Mouse (Mus musculus) hindlimb bud, embryonic 11.5 days (tissue): Measurements from ENCODE around the gene B4galt5.

Source experiments
- DNase-seq: peaks from one replicate; pipeline ENCODE4 v3.0.0-alpha.2; 2012; ENCODE audit warnings: low read depth, low spot score; ENCODE audit errors: extremely low spot score

The B4galt5 gene

DNA sequence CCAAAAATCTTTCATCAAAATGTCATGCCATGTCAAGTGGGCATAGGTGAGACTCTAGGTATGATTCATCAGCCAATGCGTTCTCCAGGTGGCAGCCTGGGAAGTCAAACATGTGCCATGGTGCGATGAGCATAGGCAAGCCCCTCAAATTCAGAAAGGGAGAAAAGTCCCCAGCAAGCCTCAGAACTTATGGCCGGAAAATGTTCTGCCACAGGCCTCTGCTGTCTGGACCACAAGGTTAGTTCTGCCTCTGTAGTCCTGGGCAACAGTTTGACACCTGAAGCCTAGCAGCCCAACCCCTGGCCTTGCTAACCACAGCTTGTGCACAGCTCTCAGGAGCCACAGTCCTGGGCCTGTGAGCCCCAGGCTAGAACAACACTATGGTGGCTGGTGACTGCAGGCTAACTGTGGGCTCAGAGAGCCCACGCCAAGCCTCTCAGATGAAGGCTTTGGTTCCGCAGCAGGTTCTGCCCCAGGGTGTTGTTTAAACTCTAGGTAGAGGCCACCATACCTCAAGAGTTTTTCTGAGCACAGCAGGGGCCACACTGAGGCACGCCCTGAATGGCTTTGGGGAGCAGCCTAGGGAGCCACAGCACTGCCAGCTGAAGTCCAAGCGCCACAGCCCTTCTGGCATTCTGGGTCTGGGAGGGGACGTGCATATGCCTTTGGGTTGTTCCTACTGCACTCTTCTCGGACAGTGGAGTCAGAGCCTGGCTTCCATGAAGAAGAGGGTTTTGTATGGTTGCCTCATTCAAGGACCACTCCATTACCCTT lies 14.5 kb upstream of the B4galt5 start:
- no peak for DNase-seq

DNA sequence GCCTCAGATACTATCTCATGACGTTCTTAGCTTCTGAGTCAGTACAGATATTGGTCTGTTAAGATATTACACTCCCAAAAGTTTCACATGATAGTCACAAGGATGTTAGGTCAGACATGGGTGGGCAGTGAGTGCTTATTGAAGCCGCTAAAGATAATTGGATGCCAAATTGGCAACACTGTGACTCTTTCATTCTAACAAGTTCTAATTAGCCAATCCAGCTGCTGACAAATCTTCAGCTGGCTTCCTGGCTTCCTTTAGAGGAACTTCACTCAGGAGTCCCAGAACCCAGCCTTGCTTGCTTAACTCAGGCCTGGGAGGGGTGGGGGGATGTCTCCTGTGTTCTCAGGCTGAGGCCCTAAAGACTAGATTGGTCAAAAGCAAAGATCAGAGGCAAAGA lies 9.5 kb upstream of the B4galt5 start:
- no peak for DNase-seq

DNA sequence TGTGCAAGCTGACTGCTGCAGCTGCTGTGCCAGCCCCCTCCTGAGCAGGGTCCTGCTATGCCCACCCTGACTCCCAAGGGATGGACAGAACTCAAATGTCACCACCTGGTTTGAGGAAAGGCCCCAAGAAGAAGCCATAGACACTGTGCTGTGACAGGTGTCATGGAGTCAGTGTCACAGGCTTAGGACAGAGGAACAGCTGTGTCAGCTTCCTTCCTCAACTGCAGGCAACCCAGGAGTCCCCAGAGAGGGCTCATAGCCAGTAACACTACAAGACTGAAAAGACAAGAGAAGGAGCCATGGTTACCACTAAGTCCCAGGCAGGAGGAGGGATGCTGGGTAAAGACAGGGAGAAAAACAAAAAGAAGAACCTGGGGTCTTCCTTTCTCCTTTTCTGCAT lies 7.9 kb upstream of the B4galt5 start:
- DNase-seq: no peak

DNA sequence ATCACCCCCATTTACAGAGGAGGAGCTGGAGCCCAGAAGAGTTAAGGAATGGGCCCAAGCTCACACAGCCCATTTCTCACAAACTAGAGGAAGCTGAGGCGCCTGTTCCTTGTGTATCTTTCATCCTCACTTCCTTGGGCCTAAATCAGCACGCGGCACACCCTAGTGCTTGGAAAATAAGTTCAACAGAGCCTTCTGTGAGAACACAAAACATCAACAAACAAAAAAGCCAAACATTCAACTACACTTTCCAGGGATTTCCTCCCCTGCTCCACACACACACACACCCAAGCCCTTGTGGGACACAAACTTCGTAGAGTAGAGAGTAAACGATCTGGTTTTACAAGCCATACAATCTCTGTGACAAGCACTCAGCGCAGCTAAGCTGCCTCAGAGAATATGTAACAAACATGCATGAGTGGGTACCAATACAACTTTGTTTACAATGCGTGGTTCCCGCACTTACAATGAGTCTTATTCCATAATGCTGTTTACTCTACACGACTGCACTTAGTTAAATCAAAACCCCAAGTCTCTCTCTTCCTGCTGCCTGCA lies 5.7 kb upstream of the B4galt5 start:
- no peak for DNase-seq

DNA sequence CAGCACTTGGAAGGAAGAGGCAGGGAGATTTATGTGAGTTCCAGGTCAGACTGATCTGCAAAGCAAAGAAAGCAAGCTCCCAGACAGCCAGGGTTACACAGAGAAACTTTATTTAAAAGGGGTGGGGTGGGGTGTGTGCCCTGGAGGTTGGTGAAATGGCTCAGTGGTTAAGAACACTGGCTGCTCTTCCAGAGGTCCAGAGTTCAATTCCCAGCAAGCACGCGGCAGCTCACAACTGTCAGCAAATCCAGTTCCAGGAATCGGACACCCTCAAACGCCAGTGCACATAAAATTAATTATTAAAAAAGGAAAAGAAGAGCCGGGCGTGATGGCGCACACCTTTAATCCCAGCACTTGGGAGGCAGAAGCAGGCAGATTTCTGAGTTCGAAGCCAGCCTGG lies 5.1 kb upstream of the B4galt5 start:
- no peak for DNase-seq

DNA sequence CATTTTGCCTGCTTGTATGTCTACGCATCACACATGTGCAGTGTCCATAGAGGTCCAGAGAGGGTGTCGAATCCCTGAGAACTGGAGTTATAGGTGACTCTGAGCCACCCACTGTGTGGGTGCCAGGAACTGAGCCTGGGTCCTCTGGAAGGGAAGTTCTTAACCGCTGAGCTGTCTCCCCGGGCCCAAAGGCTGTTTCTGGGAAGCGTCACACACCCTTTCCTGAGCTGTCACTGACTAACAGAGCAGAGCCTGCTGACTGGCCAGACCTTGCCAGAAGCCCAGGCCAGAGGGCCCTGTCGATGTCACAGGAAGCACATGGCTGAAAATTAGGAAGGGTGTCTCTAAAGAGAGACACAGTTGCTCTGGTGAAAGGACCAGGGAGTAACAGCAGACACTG lies 3.5 kb upstream of the B4galt5 start:
- DNase-seq: no peak

DNA sequence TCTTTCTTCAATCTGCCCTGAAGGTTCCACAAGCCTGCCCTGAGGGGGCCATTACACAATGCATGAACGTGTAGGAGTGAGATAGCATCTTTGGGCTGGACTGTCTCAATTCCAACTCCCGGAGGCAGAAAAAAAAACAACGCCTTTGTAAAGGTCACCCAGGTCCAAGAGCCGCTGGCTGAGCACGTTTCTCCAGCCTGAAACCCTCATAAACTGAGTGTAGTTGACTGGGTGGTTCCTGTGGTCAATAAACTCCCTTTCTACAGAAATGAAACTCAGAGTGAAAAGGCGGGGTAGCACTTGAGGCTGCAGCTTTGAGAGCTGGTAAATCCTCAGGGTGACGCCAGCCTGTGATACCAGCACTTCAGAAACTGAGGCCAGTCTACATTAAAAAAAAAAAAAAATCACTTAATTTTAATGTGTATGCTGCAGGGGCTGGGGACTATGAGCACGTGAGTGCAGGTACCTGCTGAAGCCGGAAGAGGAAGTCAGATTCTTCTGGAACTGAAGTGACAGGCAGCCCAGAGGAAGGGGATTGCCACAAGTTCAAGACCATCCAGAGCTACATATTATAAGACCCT lies 2.5 kb upstream of the B4galt5 start:
- DNase-seq: no peak

DNA sequence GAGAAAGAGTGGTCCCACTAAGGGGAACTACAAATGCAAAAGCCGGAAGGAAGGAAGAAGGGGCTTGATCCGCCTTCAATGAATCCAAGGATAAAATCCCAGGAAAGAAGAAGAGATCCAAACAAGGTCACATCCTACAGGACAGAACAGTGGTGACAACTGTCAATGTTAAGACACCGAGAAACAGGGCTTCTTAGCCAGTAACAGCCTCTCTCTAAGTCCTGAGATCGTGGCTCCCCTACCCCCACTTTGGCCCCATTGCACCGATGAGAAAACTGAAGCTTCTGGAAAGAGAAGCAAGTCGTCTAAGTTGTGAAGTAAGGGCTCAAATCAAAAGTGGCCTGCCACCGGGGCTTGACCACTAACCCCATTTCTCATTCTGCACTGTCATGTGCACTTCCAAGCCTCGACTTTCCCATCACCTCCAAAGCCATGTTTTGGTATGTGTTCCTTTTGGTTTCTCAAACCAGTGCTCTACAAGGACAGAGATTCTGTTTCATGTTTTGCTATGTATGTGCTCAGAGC lies 1.2 kb upstream of the B4galt5 start:
- no peak for DNase-seq

DNA sequence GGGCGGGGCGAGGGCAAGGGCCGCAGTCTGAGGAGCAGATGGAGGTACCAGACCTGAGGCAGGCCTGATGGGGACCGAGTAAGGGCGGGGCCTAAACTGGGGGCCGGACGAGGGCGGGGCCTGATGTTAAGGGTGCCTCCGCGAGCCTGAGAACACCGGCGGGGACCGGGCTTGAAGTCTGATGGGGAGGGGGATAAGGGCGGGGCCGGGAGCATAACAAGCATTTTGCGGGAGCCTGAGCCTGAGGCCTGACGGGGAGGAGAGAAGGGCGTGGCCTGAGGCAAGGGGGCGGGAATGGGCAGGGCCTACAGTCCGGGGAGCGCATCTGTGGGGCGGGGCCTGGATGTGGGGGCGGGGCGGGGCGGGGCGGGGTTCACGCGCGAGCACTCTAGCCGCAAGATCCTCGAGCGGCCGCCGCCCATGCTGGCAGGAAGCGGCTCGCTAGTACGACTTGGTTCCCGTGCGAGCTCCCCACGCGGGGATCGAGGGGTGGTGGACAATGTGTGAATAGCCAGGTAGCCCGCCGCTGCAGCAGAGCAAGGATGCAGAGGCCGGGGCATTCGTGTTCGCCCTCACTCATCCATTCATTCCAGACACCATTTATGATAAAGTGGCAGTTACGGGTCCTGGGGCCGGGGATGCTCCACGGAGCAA lies 427 bp upstream of the B4galt5 start:
- DNase-seq: peak; percentile 76

DNA sequence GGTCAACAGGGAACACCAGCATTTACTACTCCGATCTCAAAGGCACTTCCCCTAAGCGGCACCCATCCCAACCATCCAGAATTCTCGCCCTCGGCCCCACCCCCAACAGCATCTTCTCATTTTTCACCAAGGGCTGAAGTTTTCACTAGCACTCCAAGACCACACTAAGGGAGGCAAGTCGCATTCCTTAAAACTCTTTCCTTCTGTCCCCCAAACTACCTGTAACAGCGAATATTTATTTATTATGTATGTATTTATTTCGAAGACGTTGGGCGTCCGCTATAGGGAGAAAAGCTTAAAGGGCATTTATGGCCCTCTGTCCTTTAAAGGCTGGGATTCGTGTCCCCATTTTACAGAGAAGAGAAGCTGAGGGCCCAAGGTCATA lies 1.0 kb downstream of the B4galt5 start:
- DNase-seq: no peak

DNA sequence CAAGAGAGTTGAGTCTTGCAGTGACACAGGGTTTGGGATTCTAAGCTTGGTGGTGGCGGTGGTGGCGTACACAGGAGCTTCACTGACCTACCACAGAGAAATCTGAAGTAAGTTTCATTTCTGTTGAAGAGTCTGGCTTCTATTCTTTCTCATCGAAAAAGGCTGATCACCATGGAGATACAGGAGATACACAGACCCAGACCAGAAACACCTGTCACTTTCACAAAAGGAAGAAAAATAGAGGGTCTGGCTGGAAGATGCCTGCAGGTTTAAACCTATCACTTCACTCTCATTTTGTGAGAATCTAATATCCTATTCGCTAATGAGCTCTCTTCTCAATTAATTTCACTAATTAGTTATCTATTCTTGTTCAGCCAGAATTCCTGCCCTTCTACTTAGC lies 1.6 kb downstream of the B4galt5 start:
- DNase-seq: no peak

DNA sequence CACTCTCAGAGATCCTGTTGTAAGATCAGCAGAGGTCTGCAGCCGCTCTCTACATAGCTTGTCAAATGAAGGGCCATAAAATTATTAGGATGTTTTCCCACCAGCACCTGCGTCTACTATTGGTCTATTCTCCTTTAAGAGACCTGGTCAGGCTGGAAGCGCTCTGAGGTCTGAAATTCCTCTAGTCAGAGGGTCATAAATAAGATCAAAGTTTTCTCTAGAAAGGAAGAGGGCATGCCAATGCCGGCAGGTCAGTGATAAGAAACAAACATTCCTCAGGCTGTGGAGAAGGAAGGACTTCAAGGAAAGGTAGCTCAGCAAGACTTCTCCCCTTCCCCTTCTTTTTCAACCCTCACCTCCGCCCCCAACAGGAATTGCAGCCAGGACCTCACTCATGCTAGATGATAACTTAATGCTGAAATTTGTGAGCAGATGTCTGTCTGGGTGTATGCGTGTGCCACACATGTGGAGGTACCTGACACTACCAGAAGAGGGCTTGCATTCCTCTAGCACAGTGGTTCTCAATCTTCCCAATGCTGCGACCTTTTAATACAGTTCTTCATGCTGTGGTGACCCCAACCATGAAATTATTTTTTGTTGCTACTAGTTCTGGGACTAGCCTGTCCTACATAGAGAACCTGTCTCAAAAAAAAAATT lies 3.3 kb downstream of the B4galt5 start:
- DNase-seq: no peak

DNA sequence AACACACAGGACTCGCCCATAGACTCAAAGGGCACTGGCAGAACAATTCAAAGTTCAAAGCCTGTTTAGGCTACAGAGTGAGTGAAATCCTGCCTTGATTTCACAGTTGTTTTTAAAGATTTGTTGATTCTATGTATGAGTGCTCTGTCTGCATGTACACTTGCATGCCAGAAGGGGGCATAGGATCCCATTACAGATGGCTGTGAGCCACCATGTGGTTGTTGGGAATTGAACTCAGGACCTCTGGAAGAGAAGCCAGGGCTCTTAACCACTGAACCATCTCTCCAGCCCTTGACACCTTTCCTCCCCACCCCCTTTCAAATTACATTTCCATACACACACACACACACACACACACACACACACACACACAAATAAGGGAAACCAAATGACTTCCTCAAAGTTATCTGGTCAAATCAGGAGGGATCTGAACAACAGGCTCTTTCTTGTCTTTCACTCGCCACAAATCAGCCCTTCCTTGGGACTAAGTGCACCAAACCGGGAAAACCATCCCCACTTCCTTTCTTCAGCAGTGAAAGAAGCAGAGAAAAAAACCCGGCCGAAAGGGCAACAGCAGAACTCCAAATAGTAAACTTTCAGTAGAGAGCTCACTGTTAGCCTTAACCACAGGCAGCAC lies 4.0 kb downstream of the B4galt5 start:
- no peak for DNase-seq

DNA sequence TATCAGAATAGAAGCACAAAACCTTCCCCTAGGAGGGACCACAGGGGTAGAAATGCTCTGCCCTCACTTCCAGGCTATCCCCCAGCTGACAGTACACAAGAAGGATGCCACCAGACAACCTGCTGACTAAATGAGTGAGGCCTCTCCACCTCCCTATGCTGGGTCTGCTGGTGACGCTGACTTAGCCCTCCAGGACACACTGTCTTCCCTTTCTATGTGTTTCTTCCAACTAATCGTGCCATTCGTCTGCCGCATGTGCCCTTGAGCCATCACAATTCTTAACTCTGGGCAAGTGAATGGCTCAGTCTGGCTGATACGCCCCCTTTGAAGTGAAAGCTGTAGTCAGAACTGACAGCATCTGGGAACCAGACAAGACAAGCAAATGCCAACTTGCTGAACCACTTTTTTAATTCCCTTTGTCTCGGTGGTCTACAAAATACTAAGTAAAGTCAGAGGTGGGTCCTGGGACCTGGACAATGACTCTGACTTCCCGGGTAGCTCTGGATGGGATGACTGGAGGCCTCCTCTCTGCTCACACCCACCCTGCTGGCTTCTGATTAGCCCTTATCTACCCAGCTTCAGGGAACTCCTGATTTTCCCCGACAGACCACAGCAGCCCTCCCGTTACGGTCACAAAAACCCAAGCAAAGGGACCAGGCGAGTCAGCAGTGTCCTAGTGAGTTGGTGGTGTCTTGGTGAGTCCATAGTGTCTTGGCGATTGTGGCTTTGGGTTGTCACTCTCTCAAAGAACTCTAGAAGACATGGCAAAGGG lies 5.4 kb downstream of the B4galt5 start:
- no peak for DNase-seq

DNA sequence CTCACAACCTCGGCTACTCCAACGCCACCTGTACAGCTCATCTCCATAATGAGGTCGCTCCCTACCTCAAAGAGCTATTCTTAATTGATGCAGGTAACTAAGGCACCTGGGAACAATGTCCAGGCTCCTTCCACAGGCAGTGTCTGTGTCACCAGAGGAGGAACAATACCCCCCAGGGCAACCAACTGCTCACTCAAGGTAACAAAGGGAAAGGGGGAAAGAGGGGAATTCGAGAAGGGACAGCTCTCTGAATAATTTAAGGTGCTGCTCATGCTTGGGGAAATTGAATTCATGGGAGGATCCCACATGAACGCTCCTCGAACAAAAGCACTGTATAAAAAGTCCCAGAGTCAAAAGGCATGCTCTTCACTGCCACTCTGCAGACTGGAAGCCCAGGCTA lies 6.1 kb downstream of the B4galt5 start:
- no peak for DNase-seq

DNA sequence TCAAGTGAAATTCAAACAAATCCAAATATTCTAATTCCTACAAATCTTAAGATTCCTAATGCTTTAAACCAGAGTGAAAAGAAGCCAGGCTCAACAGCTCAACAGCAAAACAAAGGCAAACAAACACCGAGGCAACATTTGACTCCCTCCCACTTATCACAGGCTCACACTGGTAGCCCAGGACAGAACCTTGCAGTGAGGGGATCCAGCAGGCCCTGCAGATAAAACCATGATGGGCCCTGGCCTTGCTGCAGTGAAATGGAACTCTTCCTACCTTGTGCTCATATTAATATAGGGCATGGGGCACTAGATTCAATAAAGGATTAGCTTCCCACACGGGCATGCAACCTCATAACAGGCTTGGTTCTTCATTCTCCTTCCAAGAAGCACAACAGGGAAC lies 11.4 kb downstream of the B4galt5 start:
- DNase-seq: no peak

DNA sequence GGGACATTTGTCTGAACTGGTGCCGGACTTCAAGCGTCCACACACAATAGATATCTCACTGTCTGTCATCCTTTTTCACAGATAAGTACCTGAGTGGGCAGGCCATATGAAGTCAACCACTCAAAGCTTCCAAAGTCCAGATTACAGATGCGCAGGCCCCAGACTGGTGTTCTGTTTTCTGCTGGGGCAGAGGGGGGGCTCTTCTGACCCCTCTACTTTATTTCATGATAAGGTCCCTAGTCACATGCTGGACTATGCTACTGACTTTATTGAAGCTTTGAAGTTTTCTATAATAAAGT lies 11.8 kb downstream of the B4galt5 start:
- no peak for DNase-seq

DNA sequence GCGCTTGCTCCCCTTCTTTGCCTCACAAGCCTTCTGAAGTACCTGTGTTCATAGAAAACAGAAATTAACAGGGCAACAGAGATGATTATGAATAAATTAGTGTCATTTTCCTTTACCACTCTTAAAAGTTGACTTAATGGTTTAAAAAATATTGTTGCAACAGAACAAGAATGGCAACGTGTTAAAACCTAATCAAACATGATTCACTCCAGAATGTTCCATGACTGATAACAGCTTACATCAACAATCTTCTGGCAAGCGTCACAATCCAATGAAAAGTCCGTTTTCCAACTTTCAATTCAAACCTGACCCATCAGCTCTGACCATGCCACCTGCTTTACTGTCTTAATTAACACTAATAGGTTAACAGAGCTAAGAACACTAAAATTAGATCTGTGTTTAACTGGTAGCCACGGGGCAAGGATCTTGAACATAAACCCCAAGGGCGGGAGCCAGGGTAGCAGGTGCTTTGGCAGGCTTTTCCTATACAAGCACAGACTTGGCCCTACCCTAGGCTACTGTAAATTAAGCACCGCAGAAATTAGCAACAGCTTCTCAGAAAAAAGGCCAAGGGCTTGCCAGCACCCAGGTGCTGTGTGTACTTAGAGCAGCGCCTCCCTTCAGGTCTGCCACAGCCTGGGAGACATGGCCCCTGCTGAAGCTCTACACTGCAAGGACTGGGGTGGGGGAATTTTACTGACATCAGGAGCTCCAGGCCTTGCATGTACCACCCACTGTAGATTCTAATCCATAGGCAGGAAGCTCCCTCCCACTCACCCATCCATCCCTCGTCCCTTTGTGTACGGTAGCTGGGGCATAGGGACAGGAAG lies 12.4 kb downstream of the B4galt5 start:
- DNase-seq: no peak

DNA sequence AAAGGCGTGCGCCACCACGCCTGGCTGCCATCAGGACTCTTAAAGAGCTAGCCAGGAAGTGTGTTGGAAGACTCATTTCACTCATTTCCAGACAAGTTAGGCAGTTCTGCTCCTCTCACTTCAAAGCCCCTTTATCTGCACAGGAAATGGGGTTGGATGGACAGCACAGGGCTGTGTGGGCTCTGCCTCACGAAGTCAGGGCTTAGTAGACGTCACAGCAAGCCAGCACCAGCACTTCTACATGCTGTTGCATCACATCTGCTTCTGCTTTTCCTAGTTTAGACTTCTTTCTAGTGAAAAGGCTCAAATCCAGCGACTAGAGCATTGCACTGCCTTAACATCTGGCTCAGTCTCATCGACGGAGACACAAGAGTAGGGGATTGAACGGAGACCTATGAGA lies 13.9 kb downstream of the B4galt5 start:
- no peak for DNase-seq

DNA sequence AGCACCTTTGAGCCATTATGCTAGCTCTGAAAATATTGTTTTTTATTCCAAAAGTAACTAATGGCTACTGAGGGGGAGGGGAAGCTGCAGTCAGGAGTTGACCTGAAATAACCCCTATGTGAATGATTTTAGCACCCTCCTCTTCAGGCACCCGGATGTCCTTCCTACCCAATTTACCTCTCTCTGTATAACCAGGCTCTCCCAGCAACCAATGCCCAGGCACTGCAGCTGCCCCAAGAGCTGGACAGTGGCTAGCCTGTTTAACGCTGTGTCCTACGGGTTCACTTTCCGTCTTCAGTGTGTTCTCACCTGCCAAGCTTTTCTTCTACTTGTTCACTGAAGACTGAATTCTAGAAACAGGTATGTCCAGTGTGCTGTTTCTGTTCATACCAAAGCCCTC lies 14.7 kb downstream of the B4galt5 start:
- DNase-seq: no peak
